Mouse (Mus musculus) monocyte, adult 5-6 weeks (primary cell): ENCODE results near the gene Itga3. TPM values are rescaled to one million over a fixed set of nuclear protein-coding genes. Genes with fewer than 3 reads are reported as not detected.
A peak's percentile ranks its signal among the peaks of the same experiment; 100 is the strongest.

Experiments used
- ATAC-seq: fragments of 153-309, 156-312 bp; replicated peaks from 2 replicates; pipeline ENCODE4 v1.8.0; 2017; ENCODE audit warnings: mild to moderate bottlenecking; ENCODE audit not compliant: low TSS enrichment, insufficient number of reproducible peaks, severe bottlenecking, poor library complexity, low FRiP score
- total RNA-seq: library from RNA; stranded (forward); fragments of 200-1000, 200-491, 200-594 nt; gene quantifications from 3 replicates; pipeline ENCODE4 v1.2.3, GENCODE M21; 2017

The Itga3 gene
- total RNA-seq, 1 experiment from 2014 or later, result 1.2 TPM

GRCm38 (mm10) chr11:95098346-95099095 lies 21.9 kb upstream of the Itga3 start:
- no peak for ATAC-seq

DNA sequence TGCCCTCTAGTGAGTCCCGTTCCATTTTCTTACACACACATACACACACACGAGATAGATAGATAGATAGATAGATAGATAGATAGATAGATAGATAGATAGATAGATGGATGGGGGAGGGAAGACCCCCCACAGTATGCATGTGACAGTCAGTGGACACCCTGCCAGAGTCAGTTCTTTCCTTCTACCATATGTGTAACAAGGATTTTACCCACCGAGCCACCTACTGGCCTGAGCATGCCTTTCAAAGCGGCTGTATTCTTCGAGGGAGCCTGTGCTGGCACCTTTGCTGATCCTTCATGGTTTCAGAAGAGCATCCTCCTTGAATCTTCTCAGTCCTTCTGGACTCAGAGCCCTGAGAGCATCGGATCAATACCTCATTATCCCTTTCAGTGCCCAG lies 21.3 kb upstream of the Itga3 start:
- ATAC-seq, result no peak

DNA sequence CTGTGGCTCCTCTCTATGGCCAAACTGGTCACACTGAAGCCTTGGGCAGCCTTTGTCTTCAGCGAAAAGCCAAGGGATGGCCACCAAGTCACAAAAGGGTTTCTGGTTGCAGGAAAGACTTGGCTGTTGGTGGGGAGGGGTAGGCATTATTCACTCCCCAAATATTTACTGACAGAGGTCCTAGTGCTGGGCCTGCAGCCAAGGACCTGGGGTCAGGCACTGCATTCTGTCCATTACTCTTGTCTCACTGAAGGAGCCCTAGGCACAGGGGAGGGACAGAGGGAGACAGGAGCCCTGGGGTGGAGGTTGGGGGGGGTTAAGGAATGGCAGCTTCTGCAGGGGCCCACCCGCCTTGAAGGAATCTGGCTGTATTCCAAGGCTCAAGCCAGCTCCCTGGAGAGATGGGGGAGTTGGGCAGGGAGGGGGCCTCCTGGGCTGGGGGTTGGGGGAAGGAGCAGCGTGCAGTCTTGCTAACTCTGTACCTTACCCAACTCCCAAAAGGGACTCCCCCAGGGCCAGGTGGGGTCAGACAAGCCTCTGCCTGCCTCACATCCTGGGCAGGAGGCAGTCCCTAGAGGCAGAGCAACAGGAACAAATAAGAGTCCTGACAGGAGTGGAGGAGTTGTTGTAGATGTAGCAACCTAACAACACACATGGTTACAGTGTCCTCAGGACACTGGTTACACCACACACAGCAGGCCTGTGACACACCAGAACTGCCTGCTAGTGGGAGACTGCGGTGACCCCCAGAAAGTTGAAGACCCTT lies 20.2 kb upstream of the Itga3 start:
- no peak for ATAC-seq

GRCm38 (mm10) chr11:95095596-95095995 lies 19.0 kb upstream of the Itga3 start:
- no peak for ATAC-seq

- no peak for ATAC-seq
Measured at GRCm38 (mm10) chr11:95093077-95093476, 16.5 kb upstream of the Itga3 start.

GRCm38 (mm10) chr11:95088857-95089779 lies 12.5 kb upstream of the Itga3 start:
- ATAC-seq, result no peak

DNA sequence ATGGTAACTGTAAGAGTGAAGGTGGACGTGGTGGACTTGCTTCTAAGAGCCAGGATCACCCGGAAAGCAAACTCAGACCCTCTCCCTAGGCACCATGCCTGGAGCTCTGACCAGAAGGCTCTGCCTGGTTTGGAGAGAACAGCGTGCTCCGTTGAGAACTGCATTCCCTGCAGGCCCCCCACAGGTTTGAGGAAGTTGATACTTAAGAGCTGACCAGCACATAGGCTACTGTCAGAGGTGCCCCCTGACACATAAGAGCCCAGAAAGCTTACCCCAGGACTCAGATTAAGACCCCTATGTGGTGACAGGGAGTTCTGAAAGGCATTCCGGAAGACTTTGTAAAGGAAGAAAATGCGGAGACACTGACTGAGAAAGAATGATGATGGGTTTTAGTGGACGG lies 11.7 kb upstream of the Itga3 start:
- ATAC-seq, result no peak

- no peak for ATAC-seq
Measured at GRCm38 (mm10) chr11:95087301-95088228, 11.0 kb upstream of the Itga3 start.

DNA sequence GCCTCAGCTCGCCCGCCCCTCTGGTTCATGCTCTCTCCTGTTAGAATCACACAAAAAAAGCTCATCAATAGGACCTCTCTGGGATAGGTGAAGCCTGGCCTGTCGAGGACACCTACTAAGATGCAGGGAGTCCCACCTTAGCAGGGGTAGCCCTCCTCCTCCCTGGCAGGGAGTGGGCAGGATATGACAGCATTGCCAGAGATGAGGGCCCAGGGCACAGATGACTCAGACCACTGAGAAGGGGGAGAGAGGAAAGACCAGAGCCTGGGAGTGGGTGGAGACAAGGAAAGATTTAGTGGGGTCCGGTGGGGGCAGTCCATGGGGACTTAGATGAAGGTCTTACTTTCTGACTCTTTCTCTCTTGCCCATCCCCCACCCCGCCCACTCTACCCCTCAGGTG lies 9.6 kb upstream of the Itga3 start:
- ATAC-seq, result no peak

DNA sequence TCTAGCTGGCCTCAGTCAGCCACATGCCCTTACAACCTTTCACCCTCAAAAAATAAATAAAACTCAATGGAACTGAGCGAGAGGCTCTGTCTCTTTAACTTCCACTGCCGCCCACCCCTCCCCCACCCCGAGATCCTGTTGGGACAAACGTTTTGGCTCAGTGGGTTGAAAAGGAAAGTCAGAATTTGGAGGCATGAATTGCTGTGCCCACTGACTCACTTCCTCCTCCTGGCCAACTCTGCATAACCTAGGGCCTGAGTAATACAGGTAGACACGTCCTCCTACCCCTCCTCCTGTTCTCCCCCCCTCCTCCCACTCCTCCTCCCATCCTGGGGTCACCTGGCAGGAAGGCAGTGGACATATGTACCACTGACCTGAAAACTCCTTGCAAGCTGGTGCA lies 9.1 kb upstream of the Itga3 start:
- ATAC-seq, result no peak

- no peak for ATAC-seq
Measured at GRCm38 (mm10) chr11:95084811-95085382, 8.3 kb upstream of the Itga3 start.

- no peak for ATAC-seq
Measured at GRCm38 (mm10) chr11:95084175-95084574, 7.6 kb upstream of the Itga3 start.

GRCm38 (mm10) chr11:95082896-95083295 lies 6.3 kb upstream of the Itga3 start:
- no peak for ATAC-seq

DNA sequence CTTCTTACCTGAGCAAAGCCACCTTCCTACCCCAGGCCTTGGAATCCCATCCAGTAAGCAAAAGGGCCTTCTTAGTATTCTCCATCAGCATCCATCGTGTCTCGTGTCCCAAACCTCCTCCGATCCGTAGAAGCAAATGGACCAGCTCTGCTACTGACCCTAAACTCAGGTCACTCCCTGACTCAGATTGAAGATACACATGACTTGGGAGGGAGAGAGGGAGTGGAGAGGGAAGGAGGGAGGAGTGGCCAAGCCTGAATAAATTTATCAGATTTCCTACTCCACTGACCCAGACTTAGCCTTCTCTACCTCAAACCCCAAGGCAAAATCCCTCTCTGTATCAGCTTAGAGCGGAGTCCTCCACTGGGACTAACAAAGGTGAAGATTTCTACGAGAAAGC lies 4.2 kb upstream of the Itga3 start:
- ATAC-seq, result no peak

- ATAC-seq, result no peak
Measured at GRCm38 (mm10) chr11:95079256-95079875, 2.8 kb upstream of the Itga3 start.

DNA sequence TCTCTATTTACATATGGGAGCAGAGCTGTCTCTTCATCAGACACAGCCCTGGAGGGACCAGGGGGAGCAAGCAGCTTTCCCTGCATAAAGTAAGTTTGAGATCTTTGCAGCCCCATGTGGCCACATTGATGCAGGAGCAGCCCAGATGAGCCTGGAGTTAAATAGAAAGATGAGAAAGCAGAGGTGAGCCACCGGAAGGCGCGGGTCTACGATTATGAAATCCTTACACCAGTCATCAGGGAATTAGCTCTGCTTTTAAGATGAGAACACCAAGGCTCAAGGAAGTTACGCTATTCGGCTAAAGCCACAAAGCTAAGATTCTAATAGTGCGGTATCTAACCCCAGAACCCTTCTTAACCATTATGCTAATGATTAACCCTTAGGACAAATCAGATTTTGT lies 1.4 kb upstream of the Itga3 start:
- ATAC-seq, result peak; percentile 11; the same call in 1 of the 2 replicates

- no peak for ATAC-seq
Measured at GRCm38 (mm10) chr11:95076041-95076535, 513 bp downstream of the Itga3 start.
